In genomic region chr9:45055082-45055713, GRCm38 (mm10) we compare ENCODE assay signal across 8 mouse cellular contexts. TPM values are rescaled to one million over a fixed set of nuclear protein-coding genes. Genes with fewer than 3 reads are reported as not detected.
DNase-seq lines count a peak whose midpoint lies in the region; ATAC-seq lines count a peak whose summit lies in the region.

TSS of gene Mpzl3 (plus strand) at chr9:45055186.

- H3K9me3 ChIP-seq in forebrain, embryonic 10.5 days, result no peaks in the 10 kb centered on the region
- H3K9me3 ChIP-seq in heart, embryonic 15.5 days (replicated peaks), result no peaks in the 10 kb centered on the region
- H3K9me3 ChIP-seq in liver, embryonic 13.5 days (replicated peaks), result no peaks in the 10 kb centered on the region
- H3K9me3 ChIP-seq in stomach, embryonic 15.5 days, result no peaks in the 10 kb centered on the region

- peak; percentile 82 for ATAC-seq in heart, embryonic 15.5 days (replicated peaks; ENCODE audit: insufficient number of reproducible peaks, insufficient read depth, low FRiP score, low read depth)
- ATAC-seq in liver, embryonic 13.5 days (ENCODE audit: low read depth), result 0 out of 2 replicates have a peak, but pooled peaks have one; percentile 36
- ATAC-seq in stomach, embryonic 15.5 days (ENCODE audit: insufficient read depth, low FRiP score, low read depth), result peak; percentile 89; the same call in 1 of the 2 replicates

- H3K4me1 ChIP-seq in forebrain, embryonic 10.5 days, result peaks cover 12% of the 10 kb centered on the region
- no peaks in the 10 kb centered on the region for H3K4me1 ChIP-seq in heart, embryonic 15.5 days (replicated peaks)
- H3K4me1 ChIP-seq in liver, embryonic 13.5 days (replicated peaks), result no peaks in the 10 kb centered on the region
- H3K4me1 ChIP-seq in stomach, embryonic 15.5 days, result no peaks in the 10 kb centered on the region

- H3K27ac ChIP-seq in forebrain, embryonic 10.5 days, result peak within 1 kb of the TSS; percentile 95
- peak within 1 kb of the TSS; percentile 90 for H3K27ac ChIP-seq in heart, embryonic 15.5 days
- peak within 1 kb of the TSS; percentile 74 for H3K27ac ChIP-seq in liver, embryonic 13.5 days
- peak within 1 kb of the TSS; percentile 96 for H3K27ac ChIP-seq in stomach, embryonic 15.5 days

- peak within 1 kb of the TSS; percentile 67 for H3K4me3 ChIP-seq in forebrain, embryonic 10.5 days
- H3K4me3 ChIP-seq in heart, embryonic 15.5 days, result peak within 1 kb of the TSS; percentile 79
- H3K4me3 ChIP-seq in liver, embryonic 13.5 days (replicated peaks), result peak within 1 kb of the TSS; percentile 60
- H3K4me3 ChIP-seq in stomach, embryonic 15.5 days (replicated peaks), result peak within 1 kb of the TSS; percentile 59

- H3K36me3 ChIP-seq in forebrain, embryonic 10.5 days (replicated peaks), result no peaks in the 10 kb centered on the region
- H3K36me3 ChIP-seq in heart, embryonic 15.5 days, result no peaks in the 10 kb centered on the region
- H3K36me3 ChIP-seq in liver, embryonic 13.5 days, result no peaks in the 10 kb centered on the region
- H3K36me3 ChIP-seq in stomach, embryonic 15.5 days, result no peaks in the 10 kb centered on the region

- DNase-seq in A20 (ENCODE audit: low read depth, low spot score), result peak; percentile 97
- peak; percentile 97 for DNase-seq in brain, adult 2 months (ENCODE audit: low read depth, low spot score)
- DNase-seq in forebrain, embryonic 10.5 days (ENCODE audit: extremely low spot score, low spot score), result peak; percentile 90
- peak; percentile 90 for DNase-seq in kidney, postnatal 14 days
- DNase-seq in liver, embryonic 13.5 days, result peak; percentile 18
- DNase-seq in neural tube, embryonic 10.5 days (ENCODE audit: extremely low spot score, low spot score), result peak; percentile 91

- H3K27me3 ChIP-seq in forebrain, embryonic 10.5 days (ENCODE audit: poor library complexity, severe bottlenecking), result peaks cover 56% of the 10 kb centered on the region
- H3K27me3 ChIP-seq in heart, embryonic 15.5 days, result peaks cover 61% of the 10 kb centered on the region
- H3K27me3 ChIP-seq in liver, embryonic 13.5 days, result peaks cover 47% of the 10 kb centered on the region
- H3K27me3 ChIP-seq in stomach, embryonic 15.5 days (replicated peaks), result no peaks in the 10 kb centered on the region

- WGBS in forebrain, embryonic 10.5 days, result under 1% methylated on average over 33 of the region's 33 CpGs
- under 1% methylated on average over 33 of the region's 33 CpGs for WGBS in heart, embryonic 15.5 days
- WGBS in liver, embryonic 13.5 days (ENCODE audit: insufficient replicate concordance), result 3% methylated on average over 33 of the region's 33 CpGs
- under 1% methylated on average over 33 of the region's 33 CpGs for WGBS in stomach, embryonic 15.5 days

- peak within 1 kb of the TSS; percentile 41; the same call in 1 of the 2 replicates for H3K9ac ChIP-seq in heart, embryonic 15.5 days
- 0 out of 2 replicates have a peak within 1 kb of the TSS, but pooled peaks have one; percentile 22 for H3K9ac ChIP-seq in liver, embryonic 13.5 days
- peak within 1 kb of the TSS; percentile 42; the same call in 1 of the 2 replicates for H3K9ac ChIP-seq in stomach, embryonic 15.5 days

- H3K4me2 ChIP-seq in heart, embryonic 15.5 days, result peak within 1 kb of the TSS; percentile 84
- peak within 1 kb of the TSS; percentile 64 for H3K4me2 ChIP-seq in liver, embryonic 13.5 days
- H3K4me2 ChIP-seq in stomach, embryonic 15.5 days, result peak within 1 kb of the TSS; percentile 67

RNA-seq across cellular contexts. Expression of gene Mpzl3, which starts in this region (rescaled TPM):
- 2.3 and 2.7 TPM in 2 replicates for polyA plus RNA-seq in forebrain, embryonic 10.5 days (2016; fragmentation: Nextera tagmentation; extraction: Ambion mirVana)
- 1.4 and 1.6 TPM in 2 replicates for polyA plus RNA-seq in heart, embryonic 15.5 days (2015; fragmentation: Nextera tagmentation; extraction: Ambion mirVana)
- 0.83 TPM in 2 replicates for polyA plus RNA-seq in liver, embryonic 13.5 days (2015; fragmentation: Nextera tagmentation; extraction: Ambion mirVana)
- 6.4 and 7.8 TPM in 2 replicates for polyA plus RNA-seq in stomach, embryonic 15.5 days (2015; fragmentation: Nextera tagmentation; extraction: Ambion mirVana)

Comparison
In these comparisons a context has a peak if more than half of its experiments do, and no peak if none do; other contexts are left out.
1. Peak in every context shown above with its lines: DNase-seq, ATAC-seq, H3K4me3 ChIP-seq and H3K27ac ChIP-seq.
2. Peak in DNase-seq, ATAC-seq, H3K4me3 ChIP-seq, H3K27ac ChIP-seq, H3K9ac ChIP-seq and H3K4me2 ChIP-seq in liver, embryonic 13.5 days; RNA of the gene not detected or under 1 TPM.
3. DNase-seq: peak in every context shown above with its lines; median percentile 97 in A20; 97 in brain, adult 2 months; 91 in neural tube, embryonic 10.5 days; 90 in forebrain, embryonic 10.5 days; 90 in kidney, postnatal 14 days; 18 in liver, embryonic 13.5 days.
4. ATAC-seq: peak in every context shown above with its lines; median percentile 89 in stomach, embryonic 15.5 days; 82 in heart, embryonic 15.5 days; 36 in liver, embryonic 13.5 days.